Mouse (Mus musculus) forebrain, embryonic 10.5 days (tissue): ENCODE results near the gene Myl7. TPM values are rescaled to one million over a fixed set of nuclear protein-coding genes. Genes with fewer than 3 reads are reported as not detected.
"Not testable (repeated sequence)": the region's sequence is repeated elsewhere in the genome, so short reads cannot be mapped to it uniquely, and the experiment has no call there.

Source experiments
- DNase-seq: peaks from one replicate; pipeline ENCODE4 v3.0.0-alpha.2; 2017; ENCODE audit warnings: low spot score; ENCODE audit errors: extremely low spot score
- H3K27ac ChIP-seq: fragments of 300-500 bp; sonication (generic); 2 replicates; pipeline ENCODE4 v1.5.1; 2016; ENCODE audit warnings: mild to moderate bottlenecking
- H3K27me3 ChIP-seq: fragments of 300-500 bp; sonication (generic); 2 replicates; pipeline ENCODE4 v1.6.1; 2016; ENCODE audit warnings: mild to moderate bottlenecking; ENCODE audit not compliant: poor library complexity, severe bottlenecking
- H3K36me3 ChIP-seq: fragments of 300-500 bp; sonication (generic); replicated peaks from 2 replicates; pipeline ENCODE4 v1.6.1; 2016; ENCODE audit warnings: mild to moderate bottlenecking, moderate library complexity
- H3K4me1 ChIP-seq: fragments of 300-500 bp; sonication (generic); 2 replicates; pipeline ENCODE4 v1.6.1; 2016
- H3K4me3 ChIP-seq: fragments of 300-500 bp; sonication (generic); 2 replicates; pipeline ENCODE4 v1.5.1; 2016; ENCODE audit warnings: mild to moderate bottlenecking, moderate library complexity
- H3K9me3 ChIP-seq: fragments of 300-500 bp; sonication (generic); 2 replicates; pipeline ENCODE4 v1.6.1; 2016; ENCODE audit warnings: mild to moderate bottlenecking, moderate library complexity
- WGBS: fragments of 180-500 bp; shearing (Covaris S2); methylation state at CpG from one replicate; pipeline ENCODE4 v1.1.7; 2016; 5-methylcytosine and 5-hydroxymethylcytosine counted together
- polyA plus RNA-seq: library from polyadenylated mRNA; unstranded; fragments of >200 nt; fragmentation: Nextera tagmentation; extraction: Ambion mirVana; gene quantifications from 2 replicates; pipeline ENCODE4 v1.2.1, GENCODE M21; 2016

Myl7 gene
- polyA plus RNA-seq: 2.6 and 3.1 TPM in 2 replicates

- 74% methylated on average over 5 of the region's 5 CpGs for WGBS
- Histone ChIP-seq H3K36me3 (no peaks in the 10 kb centered on the region), H3K27me3 (peaks cover 83% of the 10 kb centered on the region), H3K9me3 (no peaks in the 10 kb centered on the region), H3K4me3 (peak within 1 kb of the TSS; percentile 19), H3K4me1 (peaks cover 52% of the 10 kb centered on the region), H3K27ac (peak within 1 kb of the TSS; percentile 66)
- DNase-seq: no peak
Observed at GRCm38 (mm10) chr11:5898531-5898930, at the start of gene Myl7. Myl7 (minus strand) TSS chr11:5898782.

- no peaks in the 10 kb centered on the region for H3K9me3 ChIP-seq
- no peak for DNase-seq
- H3K36me3 ChIP-seq: no peaks in the 10 kb centered on the region
- H3K4me1 ChIP-seq: peaks cover 31% of the 10 kb centered on the region
- H3K4me3 ChIP-seq: no peak overlapping the region
- H3K27ac ChIP-seq: peak overlapping the region; percentile 77; the same call in 1 of the 2 replicates
- H3K27me3 ChIP-seq: no peaks in the 10 kb centered on the region
- WGBS: 70% methylated on average over 4 of the region's 4 CpGs
Observed at GRCm38 (mm10) chr11:5947796-5948195, 49.2 kb upstream of the Myl7 start.

- Histone ChIP-seq H3K27ac (no peak overlapping the region), H3K27me3 (no peaks in the 10 kb centered on the region), H3K36me3 (no peaks in the 10 kb centered on the region), H3K4me1 (peaks cover 30% of the 10 kb centered on the region), H3K9me3 (no peaks in the 10 kb centered on the region), H3K4me3 (no peak overlapping the region)
- 78% methylated on average over 2 of the region's 2 CpGs for WGBS
- DNase-seq: no peak
Observed at GRCm38 (mm10) chr11:5945096-5945495, 46.5 kb upstream of the Myl7 start.

- H3K4me1 ChIP-seq: peaks cover 9% of the 10 kb centered on the region
- H3K27me3 ChIP-seq: no peaks in the 10 kb centered on the region
- H3K36me3 ChIP-seq: no peaks in the 10 kb centered on the region
- H3K27ac ChIP-seq: no peak overlapping the region
- WGBS: 68% methylated on average over 6 of the region's 6 CpGs
- no peak overlapping the region for H3K4me3 ChIP-seq
- no peak for DNase-seq
- no peaks in the 10 kb centered on the region for H3K9me3 ChIP-seq
Observed at GRCm38 (mm10) chr11:5942966-5943365, 44.4 kb upstream of the Myl7 start.

- not testable (repeated sequence) for H3K36me3 ChIP-seq, H3K4me1 ChIP-seq, H3K27me3 ChIP-seq, DNase-seq, H3K4me3 ChIP-seq, H3K27ac ChIP-seq
- peaks cover 13% of the 10 kb centered on the region; the same call in 1 of the 2 replicates for H3K9me3 ChIP-seq
- 94% methylated on average over 11 of the region's 11 CpGs for WGBS
Observed at GRCm38 (mm10) chr11:5934531-5934930, 35.9 kb upstream of the Myl7 start.

- DNase-seq: not testable (repeated sequence)
Observed at GRCm38 (mm10) chr11:5931947-5932346, 33.4 kb upstream of the Myl7 start.

GRCm38 (mm10) chr11:5930578-5930977 is 32.0 kb upstream of the Myl7 start:
- WGBS: 74% methylated on average over 1 of the region's 1 CpGs
- no peak for DNase-seq
- Histone ChIP-seq H3K9me3 (peaks cover 19% of the 10 kb centered on the region; the same call in 1 of the 2 replicates), H3K4me1 (no peaks in the 10 kb centered on the region), H3K27me3 (no peaks in the 10 kb centered on the region), H3K27ac (no peak overlapping the region), H3K4me3 (no peak overlapping the region), H3K36me3 (no peaks in the 10 kb centered on the region)

More at GRCm38 (mm10) chr11:5931947-5932346, 33.4 kb upstream of the Myl7 start:
- not testable (repeated sequence) for H3K27ac ChIP-seq, H3K36me3 ChIP-seq, H3K4me1 ChIP-seq, H3K27me3 ChIP-seq, H3K4me3 ChIP-seq
- 87% methylated on average over 6 of the region's 6 CpGs for WGBS
- H3K9me3 ChIP-seq: peaks cover 19% of the 10 kb centered on the region; the same call in 1 of the 2 replicates

- H3K9me3 ChIP-seq: peaks cover 11% of the 10 kb centered on the region; the same call in 1 of the 2 replicates
- 87% methylated on average over 3 of the region's 3 CpGs for WGBS
- H3K4me1 ChIP-seq: no peaks in the 10 kb centered on the region
- H3K27me3 ChIP-seq: no peaks in the 10 kb centered on the region
- H3K36me3 ChIP-seq: no peaks in the 10 kb centered on the region
- DNase-seq: no peak
- no peak overlapping the region for H3K4me3 ChIP-seq
- no peak overlapping the region for H3K27ac ChIP-seq
Observed at GRCm38 (mm10) chr11:5926696-5927220, 28.2 kb upstream of the Myl7 start.

GRCm38 (mm10) chr11:5924699-5925098 is 26.1 kb upstream of the Myl7 start:
- Histone ChIP-seq H3K9me3 (peaks cover 6% of the 10 kb centered on the region; the same call in 1 of the 2 replicates), H3K4me1 (0 out of 2 replicates have a peak, but pooled peaks cover 5% of the 10 kb centered on the region), H3K4me3 (no peak overlapping the region), H3K36me3 (no peaks in the 10 kb centered on the region), H3K27me3 (no peaks in the 10 kb centered on the region), H3K27ac (no peak overlapping the region)
- 67% methylated on average over 8 of the region's 8 CpGs for whole genome bisulfite sequencing
- no peak for DNase-seq

GRCm38 (mm10) chr11:5920323-5920960 is 21.9 kb upstream of the Myl7 start:
- H3K36me3 ChIP-seq: no peaks in the 10 kb centered on the region
- no peaks in the 10 kb centered on the region for H3K9me3 ChIP-seq
- 0 out of 2 replicates have a peak, but pooled peaks cover 5% of the 10 kb centered on the region for H3K4me1 ChIP-seq
- WGBS: 32% methylated on average over 17 of the region's 17 CpGs
- DNase-seq: no peak
- no peaks in the 10 kb centered on the region for H3K27me3 ChIP-seq
- H3K27ac ChIP-seq: no peak overlapping the region
- H3K4me3 ChIP-seq: no peak overlapping the region

GRCm38 (mm10) chr11:5919606-5920005 is 21.0 kb upstream of the Myl7 start:
- Histone ChIP-seq H3K27ac (no peak overlapping the region), H3K9me3 (no peaks in the 10 kb centered on the region), H3K27me3 (no peaks in the 10 kb centered on the region), H3K4me1 (0 out of 2 replicates have a peak, but pooled peaks cover 5% of the 10 kb centered on the region), H3K36me3 (no peaks in the 10 kb centered on the region), H3K4me3 (no peak overlapping the region)
- DNase-seq: no peak
- WGBS: 95% methylated on average over 4 of the region's 4 CpGs

GRCm38 (mm10) chr11:5918111-5918510 is 19.5 kb upstream of the Myl7 start:
- no peaks in the 10 kb centered on the region for H3K9me3 ChIP-seq
- H3K4me3 ChIP-seq: no peak overlapping the region
- WGBS: 71% methylated on average over 2 of the region's 2 CpGs
- no peak for DNase-seq
- H3K27me3 ChIP-seq: no peaks in the 10 kb centered on the region; the same call in 1 of the 2 replicates
- H3K4me1 ChIP-seq: 0 out of 2 replicates have a peak, but pooled peaks cover 5% of the 10 kb centered on the region
- no peak overlapping the region for H3K27ac ChIP-seq
- no peaks in the 10 kb centered on the region for H3K36me3 ChIP-seq

GRCm38 (mm10) chr11:5916178-5916548 is 17.6 kb upstream of the Myl7 start:
- Histone ChIP-seq H3K27ac (no peak overlapping the region), H3K9me3 (no peaks in the 10 kb centered on the region), H3K4me3 (no peak overlapping the region), H3K36me3 (no peaks in the 10 kb centered on the region), H3K4me1 (0 out of 2 replicates have a peak, but pooled peaks cover 5% of the 10 kb centered on the region), H3K27me3 (no peaks in the 10 kb centered on the region; the same call in 1 of the 2 replicates)
- WGBS: 78% methylated on average over 8 of the region's 8 CpGs
- no peak for DNase-seq
